Mouse (Mus musculus) heart, embryonic 11.5 days (tissue): ENCODE data around the gene Dnajb11. TPM values are rescaled to one million over a fixed set of nuclear protein-coding genes. Genes with fewer than 3 reads are reported as not detected.

Experiments used
- ATAC-seq: fragments of 200-750 bp; cut with Nextera tagmentation; replicated peaks from 2 replicates; pipeline ENCODE4 v1.8.0; 2017; ENCODE audit warnings: moderate library complexity; ENCODE audit not compliant: insufficient number of reproducible peaks, low FRiP score, low TSS enrichment
- H3K27ac ChIP-seq: fragments of 300-500 bp; sonication (generic); 2 replicates; pipeline ENCODE4 v1.5.1; 2014; ENCODE audit warnings: mild to moderate bottlenecking, low read depth, low read length
- H3K27me3 ChIP-seq: fragments of 300-500 bp; sonication (generic); 2 replicates; pipeline ENCODE4 v1.6.1; 2014; ENCODE audit warnings: mild to moderate bottlenecking, low read length, mixed read lengths; ENCODE audit not compliant: control insufficient read depth, insufficient read depth
- H3K36me3 ChIP-seq: fragments of 300-500 bp; sonication (generic); 2 replicates; pipeline ENCODE4 v1.6.1; 2014; ENCODE audit warnings: mild to moderate bottlenecking, low read length, moderate library complexity, mixed read lengths; ENCODE audit not compliant: control insufficient read depth, insufficient read depth
- H3K4me1 ChIP-seq: fragments of 300-500 bp; sonication (generic); 2 replicates; pipeline ENCODE4 v1.6.1; 2014; ENCODE audit warnings: low read length; ENCODE audit not compliant: control insufficient read depth, insufficient read depth
- H3K4me2 ChIP-seq: fragments of 300-500 bp; sonication (generic); 2 replicates; pipeline ENCODE4 v1.6.1; 2014; ENCODE audit warnings: mild to moderate bottlenecking, moderate library complexity
- H3K4me3 ChIP-seq: fragments of 300-500 bp; sonication (generic); 2 replicates; pipeline ENCODE4 v1.5.1; 2014; ENCODE audit warnings: low read depth, low read length
- H3K9ac ChIP-seq: fragments of 300-500 bp; sonication (generic); 2 replicates; pipeline ENCODE4 v1.6.1; 2014; ENCODE audit warnings: mild to moderate bottlenecking, low read depth, low read length, moderate library complexity
- H3K9me3 ChIP-seq: fragments of 300-500 bp; sonication (generic); replicated peaks from 2 replicates; pipeline ENCODE4 v1.6.1; 2016; ENCODE audit warnings: low read length; ENCODE audit not compliant: control insufficient read depth
- WGBS: fragments of 180-500 bp; shearing (Covaris S2); extraction: QIAGEN DNeasy Blood & Tissue Kit; methylation state at CpG from one replicate; pipeline ENCODE4 v1.1.7; 2014; ENCODE audit not compliant: insufficient replicate concordance; 5-methylcytosine and 5-hydroxymethylcytosine counted together
- polyA plus RNA-seq: library from polyadenylated mRNA; unstranded; fragments of >200 nt; fragmentation: Nextera tagmentation; extraction: Ambion mirVana; gene quantifications from 2 replicates; pipeline ENCODE4 v1.2.1, GENCODE M21; 2014

Gene Dnajb11
- polyA plus RNA-seq, 1 experiment from 2014 or later, result 130 TPM

DNA sequence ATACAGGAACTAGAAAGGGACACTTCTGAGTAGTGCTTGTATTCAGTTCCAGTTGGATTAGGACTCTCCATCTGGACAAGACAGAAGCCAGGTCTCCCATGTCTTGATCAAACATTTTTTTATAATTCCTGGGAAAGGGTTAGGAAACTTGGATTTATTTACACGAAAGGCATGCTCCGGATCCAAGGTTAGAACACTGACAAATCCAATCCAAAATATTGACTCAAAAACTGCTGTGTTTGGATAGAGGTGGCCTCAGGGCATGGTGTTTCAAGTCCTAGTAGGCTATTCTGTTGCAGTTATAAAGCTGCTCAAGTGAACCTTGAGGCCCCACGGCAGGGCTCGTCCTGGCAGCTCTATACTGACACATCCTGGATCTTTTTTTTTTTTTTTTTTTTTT is 64.8 kb downstream of the Dnajb11 start:
- Histone ChIP-seq H3K27ac (no peak overlapping the region), H3K9me3 (no peaks in the 10 kb centered on the region), H3K9ac (no peak overlapping the region), H3K27me3 (no peaks in the 10 kb centered on the region), H3K4me3 (no peak overlapping the region), H3K4me2 (no peak overlapping the region), H3K4me1 (no peaks in the 10 kb centered on the region), H3K36me3 (no peaks in the 10 kb centered on the region)
- WGBS, result 74% methylated on average over 4 of the region's 4 CpGs
- ATAC-seq, result no peak

Other genes with a start within 250 kb of the Dnajb11 start
- 0.38 and 0.44 TPM in 2 replicates for gene Dgkg, start 200.6 kb upstream of the Dnajb11 start, polyA plus RNA-seq
- gene Crygs, start 46.3 kb upstream of the Dnajb11 start, polyA plus RNA-seq, result 0.24 TPM in 1 of 2 replicates, not detected in the other
- gene Tbccd1, start 176 bp upstream of the Dnajb11 start, polyA plus RNA-seq, result 16.7 and 19.2 TPM in 2 replicates
- gene Ahsg, start 33.4 kb downstream of the Dnajb11 start, polyA plus RNA-seq, result 0.54 and 2.2 TPM in 2 replicates
- 0.19 TPM in 1 of 2 replicates, not detected in the other for gene Fetub, start 60.5 kb downstream of the Dnajb11 start, polyA plus RNA-seq
- not detected in 2 replicates for gene Hrg, start 93.2 kb downstream of the Dnajb11 start, polyA plus RNA-seq
- gene Kng2, start 171.6 kb downstream of the Dnajb11 start, polyA plus RNA-seq, result not detected in 2 replicates
- 0.24 and 2.1 TPM in 2 replicates for gene Kng1, start 200.0 kb downstream of the Dnajb11 start, polyA plus RNA-seq
- gene Eif4a2, start 249.6 kb downstream of the Dnajb11 start, polyA plus RNA-seq, result 205 and 223 TPM in 2 replicates